Mouse (Mus musculus): Measurements from ENCODE around the gene Dph5. TPM values are rescaled to one million over a fixed set of nuclear protein-coding genes. Genes with fewer than 3 reads are reported as not detected.

Gene Dph5
- polyA plus RNA-seq, 1 experiment: 11.7 TPM

GRCm38 (mm10) chr3:115983217-115983616 lies 95.6 kb downstream of the Dph5 start:
- no peak for DNase-seq (ENCODE audit: low read depth)
- TF ChIP-seq CTCF (IDR thresholded peaks at IDR 0.05; ENCODE audit: borderline replicate concordance, extremely low read depth, insufficient read depth, insufficient read length): no peak
- TF ChIP-seq POLR2A (IDR thresholded peaks at IDR 0.05; ENCODE audit: borderline replicate concordance, extremely low read depth, insufficient read depth, insufficient read length, poor library complexity, severe bottlenecking): no peak

Other genes starting within 250 kb of the Dph5 start
- 27.6 and 29.8 TPM in 2 replicates for gene S1pr1, start 172.8 kb upstream of the Dph5 start, polyA plus RNA-seq (2012; rRNA removed)
- gene Slc30a7, start 119.6 kb downstream of the Dph5 start, polyA plus RNA-seq (2012; rRNA removed): 21.8 and 26.4 TPM in 2 replicates
- gene Extl2, start 119.6 kb downstream of the Dph5 start, polyA plus RNA-seq (2012; rRNA removed): 8.6 and 12.5 TPM in 2 replicates
- gene Vcam1, start 241.9 kb downstream of the Dph5 start, polyA plus RNA-seq (2012; rRNA removed): 18.5 and 22.8 TPM in 2 replicates

Measured in brain, embryonic 14.5 days (tissue).